Mouse (Mus musculus) embryonic facial prominence, embryonic 11.5 days (tissue): ENCODE data around the gene Usp37. TPM values are rescaled to one million over a fixed set of nuclear protein-coding genes. Genes with fewer than 3 reads are reported as not detected.

Source experiments
- ATAC-seq: fragments of 200-750 bp; cut with Nextera tagmentation; replicated peaks from 2 replicates; pipeline ENCODE4 v1.8.0; 2017; ENCODE audit warnings: low read depth; ENCODE audit not compliant: insufficient number of reproducible peaks, low FRiP score, low TSS enrichment
- DNase-seq: peaks from one replicate; pipeline ENCODE4 v3.0.0-alpha.2; 2015; ENCODE audit warnings: low spot score
- H3K27ac ChIP-seq: fragments of 300-500 bp; sonication (generic); replicated peaks from 2 replicates; pipeline ENCODE4 v1.5.1; 2014; ENCODE audit warnings: mild to moderate bottlenecking, low read depth, low read length, control low read depth
- H3K27me3 ChIP-seq: fragments of 300-500 bp; sonication (generic); 2 replicates; pipeline ENCODE4 v1.6.1; 2014; ENCODE audit warnings: mild to moderate bottlenecking, low read length, moderate library complexity, mixed read lengths; ENCODE audit not compliant: control insufficient read depth, insufficient read depth
- H3K36me3 ChIP-seq: fragments of 300-500 bp; sonication (generic); replicated peaks from 2 replicates; pipeline ENCODE4 v1.6.1; 2014; ENCODE audit warnings: low read depth, mild to moderate bottlenecking, low read length, moderate library complexity, mixed read lengths; ENCODE audit not compliant: control insufficient read depth, insufficient read depth
- H3K4me1 ChIP-seq: fragments of 300-500 bp; sonication (generic); 2 replicates; pipeline ENCODE4 v1.6.1; 2014; ENCODE audit warnings: low read length, mixed read lengths; ENCODE audit not compliant: control insufficient read depth, insufficient read depth
- H3K4me2 ChIP-seq: fragments of 300-500 bp; sonication (generic); 2 replicates; pipeline ENCODE4 v1.6.1; 2014; ENCODE audit warnings: low read depth, mild to moderate bottlenecking, control low read depth, low read length, moderate library complexity
- H3K4me3 ChIP-seq: fragments of 300-500 bp; sonication (generic); 2 replicates; pipeline ENCODE4 v1.5.1; 2014; ENCODE audit warnings: low read depth, low read length, control low read depth
- H3K9ac ChIP-seq: fragments of 300-500 bp; sonication (generic); replicated peaks from 2 replicates; pipeline ENCODE4 v1.6.1; 2014; ENCODE audit warnings: mild to moderate bottlenecking, control low read depth, low read length
- H3K9me3 ChIP-seq: fragments of 300-500 bp; sonication (generic); replicated peaks from 2 replicates; pipeline ENCODE4 v1.6.1; 2016; ENCODE audit warnings: mild to moderate bottlenecking, low read length, inconsistent platforms, mixed read lengths; ENCODE audit not compliant: control insufficient read depth
- WGBS: fragments of 180-500 bp; shearing (Covaris S2); extraction: QIAGEN DNeasy Blood & Tissue Kit; methylation state at CpG from one replicate; pipeline ENCODE4 v1.1.7; 2014; 5-methylcytosine and 5-hydroxymethylcytosine counted together
- polyA plus RNA-seq: library from polyadenylated mRNA; unstranded; fragments of >200 nt; fragmentation: Nextera tagmentation; extraction: Ambion mirVana; gene quantifications from 2 replicates; pipeline ENCODE4 v1.2.1, GENCODE M21; 2014

Gene Usp37
- polyA plus RNA-seq, 1 experiment from 2014 or later: 46.5 TPM

- Histone ChIP-seq H3K27ac (no peak overlapping the region), H3K36me3 (no peaks in the 10 kb centered on the region), H3K27me3 (no peaks in the 10 kb centered on the region), H3K4me3 (no peak overlapping the region), H3K4me1 (no peaks in the 10 kb centered on the region), H3K9me3 (no peaks in the 10 kb centered on the region), H3K9ac (no peak overlapping the region), H3K4me2 (no peak overlapping the region)
- DNase-seq: no peak
- 69% methylated on average over 9 of the region's 9 CpGs for WGBS
- no peak for ATAC-seq
Measured at GRCm38 (mm10) chr1:74419440-74419794, 124.7 kb downstream of the Usp37 start.

- Histone ChIP-seq H3K27ac (no peak overlapping the region), H3K4me2 (no peak overlapping the region), H3K27me3 (no peaks in the 10 kb centered on the region), H3K9ac (no peak overlapping the region), H3K36me3 (no peaks in the 10 kb centered on the region), H3K4me3 (no peak overlapping the region), H3K4me1 (no peaks in the 10 kb centered on the region), H3K9me3 (no peaks in the 10 kb centered on the region)
- ATAC-seq (no peak), DNase-seq (no peak)
- WGBS: 81% methylated on average over 17 of the region's 17 CpGs
Measured at GRCm38 (mm10) chr1:74418747-74419439, 125.2 kb downstream of the Usp37 start.

DNA sequence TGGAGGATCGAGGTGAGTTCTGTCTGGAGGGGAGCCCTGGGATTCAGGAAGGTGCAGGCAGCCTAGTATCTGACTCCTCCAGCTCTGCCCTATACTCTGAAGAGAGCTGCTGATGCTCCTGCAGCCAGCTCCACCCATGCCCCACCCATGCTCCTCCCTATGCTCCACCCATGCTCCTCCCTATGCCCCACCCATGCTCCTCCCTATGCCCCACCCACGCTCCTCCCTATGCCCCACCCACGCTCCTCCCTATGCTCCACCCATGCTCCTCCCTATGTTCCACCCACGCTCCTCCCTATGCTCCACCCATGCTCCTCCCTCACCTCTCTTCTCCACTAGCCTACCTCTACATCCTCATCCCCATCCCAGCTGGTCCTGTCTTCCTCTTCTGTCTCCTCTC is 128.9 kb downstream of the Usp37 start:
- Histone ChIP-seq H3K9ac (no peak overlapping the region), H3K9me3 (no peaks in the 10 kb centered on the region), H3K36me3 (no peaks in the 10 kb centered on the region), H3K4me1 (no peaks in the 10 kb centered on the region), H3K4me3 (no peak overlapping the region), H3K27me3 (no peaks in the 10 kb centered on the region), H3K4me2 (no peak overlapping the region), H3K27ac (no peak overlapping the region)
- ATAC-seq (no peak), DNase-seq (peak; percentile 38)
- 52% methylated on average over 4 of the region's 4 CpGs for WGBS

GRCm38 (mm10) chr1:74412711-74413110 is 131.4 kb downstream of the Usp37 start:
- Histone ChIP-seq H3K27me3 (no peaks in the 10 kb centered on the region), H3K27ac (no peak overlapping the region), H3K36me3 (no peaks in the 10 kb centered on the region), H3K4me1 (no peaks in the 10 kb centered on the region), H3K9me3 (no peaks in the 10 kb centered on the region), H3K4me3 (no peak overlapping the region), H3K4me2 (no peak overlapping the region), H3K9ac (no peak overlapping the region)
- ATAC-seq (no peak), DNase-seq (no peak)
- 79% methylated on average over 8 of the region's 8 CpGs for WGBS

GRCm38 (mm10) chr1:74411753-74412325 is 132.2 kb downstream of the Usp37 start:
- no peaks in the 10 kb centered on the region for H3K4me1 ChIP-seq

DNA sequence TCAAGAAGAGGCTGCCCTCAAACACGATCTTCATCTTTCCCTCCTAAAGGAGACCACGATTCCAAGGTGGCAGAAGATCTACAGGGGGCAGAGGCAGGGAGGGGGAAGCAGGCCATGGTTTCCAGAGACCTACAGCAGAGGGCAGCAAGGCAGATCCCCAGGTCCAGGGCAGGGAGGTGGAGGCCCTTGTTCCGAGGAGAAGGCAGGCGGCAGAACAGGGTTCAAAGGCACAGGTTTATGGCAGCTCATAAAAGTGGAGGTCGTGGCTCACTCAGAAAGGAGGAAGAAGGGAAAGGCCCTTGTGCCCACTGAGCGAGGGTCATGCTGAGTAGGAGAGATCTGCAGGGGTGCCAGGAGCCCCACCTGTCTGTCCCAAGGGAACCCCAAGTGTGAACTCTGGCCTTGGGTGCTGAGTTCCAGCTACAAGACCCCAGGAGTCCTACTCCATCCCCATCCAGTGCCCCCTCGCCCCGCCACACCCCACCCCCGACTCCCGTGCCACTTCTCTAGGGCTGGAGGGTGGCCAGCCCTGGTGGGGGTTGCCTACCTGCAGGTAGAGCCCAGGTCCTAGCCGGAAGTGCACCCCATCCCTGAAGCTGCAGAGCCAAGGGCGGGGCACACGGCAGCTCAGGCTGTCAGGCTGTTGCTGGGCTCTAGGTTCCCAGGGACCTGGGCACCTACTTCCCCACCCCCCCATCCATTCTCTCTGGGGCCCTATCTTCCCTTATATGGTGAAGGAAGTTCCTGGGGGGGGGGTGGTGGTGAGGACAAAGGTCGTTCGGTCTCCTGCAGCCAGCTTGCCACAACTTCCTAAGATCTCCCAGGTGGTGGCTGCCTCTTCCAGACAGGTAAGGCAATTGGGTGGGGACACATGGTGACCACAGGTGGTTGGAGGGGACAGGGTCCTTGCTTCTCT is 135.2 kb downstream of the Usp37 start, which contains the start of gene Vil1:
TSS of gene Vil1 (plus strand) at position 788 of the 916 bp plus-strand sequence.
- ATAC-seq: no peak

More at GRCm38 (mm10) chr1:74411753-74412325, 132.2 kb downstream of the Usp37 start:
- H3K27me3 ChIP-seq: no peaks in the 10 kb centered on the region
- 56% methylated on average over 2 of the region's 2 CpGs for WGBS
- H3K4me2 ChIP-seq: no peak overlapping the region
- H3K36me3 ChIP-seq: no peaks in the 10 kb centered on the region
- no peak overlapping the region for H3K27ac ChIP-seq
- no peak overlapping the region for H3K9ac ChIP-seq
- ATAC-seq (no peak), DNase-seq (no peak)
- H3K9me3 ChIP-seq: no peaks in the 10 kb centered on the region
- H3K4me3 ChIP-seq: no peak overlapping the region

GRCm38 (mm10) chr1:74404206-74404605 is 139.9 kb downstream of the Usp37 start:
- H3K36me3 ChIP-seq: no peaks in the 10 kb centered on the region
- H3K27me3 ChIP-seq: no peaks in the 10 kb centered on the region
- H3K27ac ChIP-seq: no peak overlapping the region
- DNase-seq (no peak), ATAC-seq (no peak)
- no peaks in the 10 kb centered on the region for H3K9me3 ChIP-seq
- no peak overlapping the region for H3K4me3 ChIP-seq
- H3K4me1 ChIP-seq: no peaks in the 10 kb centered on the region
- H3K4me2 ChIP-seq: no peak overlapping the region
- WGBS: 94% methylated on average over 4 of the region's 4 CpGs
- no peak overlapping the region for H3K9ac ChIP-seq

More for the DNA sequence above, 135.2 kb downstream of the Usp37 start, which contains the start of gene Vil1:
- no peak for DNase-seq
- no peak within 1 kb of the TSS for H3K4me3 ChIP-seq
- H3K4me2 ChIP-seq: no peak within 1 kb of the TSS
- H3K4me1 ChIP-seq: no peaks in the 10 kb centered on the region
- no peaks in the 10 kb centered on the region for H3K27me3 ChIP-seq
- no peak within 1 kb of the TSS for H3K27ac ChIP-seq
- no peaks in the 10 kb centered on the region for H3K36me3 ChIP-seq
- H3K9me3 ChIP-seq: no peaks in the 10 kb centered on the region
- no peak within 1 kb of the TSS for H3K9ac ChIP-seq
- WGBS: 61% methylated on average over 11 of the region's 15 CpGs
